Mouse (Mus musculus): ENCODE measurements around the gene Fam122a. TPM values are rescaled to one million over a fixed set of nuclear protein-coding genes. Genes with fewer than 3 reads are reported as not detected.

Gene Fam122a
- polyA plus RNA-seq, 1 experiment, result 5.2 TPM

- H3K9me3 ChIP-seq (ENCODE audit: control insufficient read depth, low read length), result no peaks in the 10 kb centered on the region
- peaks cover 96% of the 10 kb centered on the region for H3K4me1 ChIP-seq (ENCODE audit: control insufficient read depth)
- TF ChIP-seq GATA1 (IDR thresholded peaks at IDR 0.05; ENCODE audit: low read length) (no peak), TAL1 (IDR thresholded peaks at IDR 0.05; ENCODE audit: low read length) (no peak)
- peaks cover 43% of the 10 kb centered on the region for H3K36me3 ChIP-seq (ENCODE audit: control insufficient read depth)
- peak overlapping the region; percentile 34 for H3K4me3 ChIP-seq (replicated peaks)
- H3K27me3 ChIP-seq (ENCODE audit: control insufficient read depth), result no peaks in the 10 kb centered on the region
Measured at GRCm38 (mm10) chr19:24514661-24515642, 37.8 kb upstream of the Fam122a start.

DNA sequence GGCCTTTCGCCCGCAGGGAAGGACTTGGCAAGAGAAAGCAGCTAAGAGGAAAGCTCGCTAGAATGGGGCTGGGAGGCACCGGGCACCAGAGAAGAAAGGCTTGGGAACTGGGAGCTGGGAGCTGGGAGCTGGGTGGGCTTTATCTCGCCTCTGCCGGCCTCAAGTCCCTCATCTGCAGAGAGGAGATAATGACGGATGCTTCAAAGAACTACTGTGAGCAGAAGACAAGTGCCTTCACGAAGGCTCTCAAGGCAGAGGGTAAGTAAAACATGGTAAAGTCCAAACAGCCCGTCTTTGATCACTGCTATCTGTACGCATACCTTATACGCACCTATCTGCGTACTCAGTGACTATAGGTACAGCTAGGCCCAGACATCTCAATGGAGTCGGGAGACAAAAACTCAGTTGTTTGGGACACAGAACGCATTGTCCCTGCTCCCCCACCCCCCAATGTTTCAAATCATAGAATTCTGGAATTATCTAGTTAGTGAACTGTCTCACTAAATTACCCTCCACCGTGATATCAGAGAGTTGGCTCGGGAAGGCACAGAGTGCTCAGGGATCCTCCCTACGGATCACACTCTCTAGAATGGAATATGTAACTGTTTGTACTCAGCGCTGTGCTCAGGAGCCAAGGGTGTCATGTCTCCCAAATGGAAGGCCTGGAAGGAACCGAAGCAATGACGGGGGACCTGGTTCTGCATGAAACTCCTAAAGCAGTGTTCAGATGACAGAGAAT, 36.1 kb upstream of the Fam122a start:
- Histone ChIP-seq H3K4me3 (replicated peaks) (peak overlapping the region; percentile 58), H3K36me3 (ENCODE audit: control insufficient read depth) (peaks cover 53% of the 10 kb centered on the region), H3K27me3 (ENCODE audit: control insufficient read depth) (no peaks in the 10 kb centered on the region), H3K9me3 (ENCODE audit: control insufficient read depth, low read length) (no peaks in the 10 kb centered on the region), H3K4me1 (ENCODE audit: control insufficient read depth) (peaks cover 98% of the 10 kb centered on the region)
- TF ChIP-seq GATA1 (IDR thresholded peaks at IDR 0.05; ENCODE audit: low read length) (peak; percentile 96), TAL1 (IDR thresholded peaks at IDR 0.05; ENCODE audit: low read length) (peak; percentile 98)

GRCm38 (mm10) chr19:24511939-24512338, 34.8 kb upstream of the Fam122a start:
- Histone ChIP-seq H3K4me3 (replicated peaks) (no peak overlapping the region), H3K36me3 (ENCODE audit: control insufficient read depth) (peaks cover 48% of the 10 kb centered on the region), H3K4me1 (ENCODE audit: control insufficient read depth) (peaks cover 96% of the 10 kb centered on the region), H3K27me3 (ENCODE audit: control insufficient read depth) (no peaks in the 10 kb centered on the region), H3K9me3 (ENCODE audit: control insufficient read depth, low read length) (no peaks in the 10 kb centered on the region)
- no peak for TF ChIP-seq GATA1 (IDR thresholded peaks at IDR 0.05; ENCODE audit: low read length)
- no peak for TF ChIP-seq TAL1 (IDR thresholded peaks at IDR 0.05; ENCODE audit: low read length)

GRCm38 (mm10) chr19:24509391-24509790, 32.2 kb upstream of the Fam122a start:
- no peak overlapping the region for H3K4me3 ChIP-seq (replicated peaks)
- H3K9me3 ChIP-seq (ENCODE audit: control insufficient read depth, low read length), result no peaks in the 10 kb centered on the region
- TF ChIP-seq TAL1 (IDR thresholded peaks at IDR 0.05; ENCODE audit: low read length), result no peak
- TF ChIP-seq GATA1 (IDR thresholded peaks at IDR 0.05; ENCODE audit: low read length), result no peak
- H3K27me3 ChIP-seq (ENCODE audit: control insufficient read depth), result no peaks in the 10 kb centered on the region
- peaks cover 38% of the 10 kb centered on the region for H3K36me3 ChIP-seq (ENCODE audit: control insufficient read depth)
- peaks cover 85% of the 10 kb centered on the region for H3K4me1 ChIP-seq (ENCODE audit: control insufficient read depth)

- Histone ChIP-seq H3K9me3 (ENCODE audit: control insufficient read depth, low read length) (no peaks in the 10 kb centered on the region), H3K4me1 (ENCODE audit: control insufficient read depth) (peaks cover 78% of the 10 kb centered on the region), H3K4me3 (replicated peaks) (no peak overlapping the region), H3K36me3 (ENCODE audit: control insufficient read depth) (peaks cover 38% of the 10 kb centered on the region), H3K27me3 (ENCODE audit: control insufficient read depth) (no peaks in the 10 kb centered on the region)
- no peak for TF ChIP-seq GATA1 (IDR thresholded peaks at IDR 0.05; ENCODE audit: low read length)
- TF ChIP-seq TAL1 (IDR thresholded peaks at IDR 0.05; ENCODE audit: low read length), result no peak
Measured at GRCm38 (mm10) chr19:24508087-24508767, 31.1 kb upstream of the Fam122a start.

- no peaks in the 10 kb centered on the region for H3K9me3 ChIP-seq (ENCODE audit: control insufficient read depth, low read length)
- no peaks in the 10 kb centered on the region for H3K27me3 ChIP-seq (ENCODE audit: control insufficient read depth)
- H3K36me3 ChIP-seq (ENCODE audit: control insufficient read depth), result peaks cover 10% of the 10 kb centered on the region
- H3K4me3 ChIP-seq (replicated peaks), result no peak overlapping the region
- no peak for TF ChIP-seq GATA1 (IDR thresholded peaks at IDR 0.05; ENCODE audit: low read length)
- no peak for TF ChIP-seq TAL1 (IDR thresholded peaks at IDR 0.05; ENCODE audit: low read length)
- peaks cover 43% of the 10 kb centered on the region for H3K4me1 ChIP-seq (ENCODE audit: control insufficient read depth)
Measured at GRCm38 (mm10) chr19:24502736-24503421, 25.7 kb upstream of the Fam122a start.

GRCm38 (mm10) chr19:24501525-24501924, 24.4 kb upstream of the Fam122a start:
- TF ChIP-seq TAL1 (IDR thresholded peaks at IDR 0.05; ENCODE audit: low read length), result no peak
- no peak for TF ChIP-seq GATA1 (IDR thresholded peaks at IDR 0.05; ENCODE audit: low read length)
- Histone ChIP-seq H3K9me3 (ENCODE audit: control insufficient read depth, low read length) (no peaks in the 10 kb centered on the region), H3K36me3 (ENCODE audit: control insufficient read depth) (peaks cover 12% of the 10 kb centered on the region), H3K27me3 (ENCODE audit: control insufficient read depth) (no peaks in the 10 kb centered on the region), H3K4me1 (ENCODE audit: control insufficient read depth) (peaks cover 39% of the 10 kb centered on the region), H3K4me3 (replicated peaks) (no peak overlapping the region)

GRCm38 (mm10) chr19:24500431-24500830, 23.3 kb upstream of the Fam122a start:
- H3K4me1 ChIP-seq (ENCODE audit: control insufficient read depth), result peaks cover 34% of the 10 kb centered on the region
- H3K36me3 ChIP-seq (ENCODE audit: control insufficient read depth), result peaks cover 12% of the 10 kb centered on the region
- H3K27me3 ChIP-seq (ENCODE audit: control insufficient read depth), result no peaks in the 10 kb centered on the region
- H3K4me3 ChIP-seq (replicated peaks), result no peak overlapping the region
- no peak for TF ChIP-seq GATA1 (IDR thresholded peaks at IDR 0.05; ENCODE audit: low read length)
- TF ChIP-seq TAL1 (IDR thresholded peaks at IDR 0.05; ENCODE audit: low read length), result no peak
- H3K9me3 ChIP-seq (ENCODE audit: control insufficient read depth, low read length), result no peaks in the 10 kb centered on the region

All from erythroblast, embryonic 14.5 days (primary cell).